Mouse (Mus musculus): ENCODE results near the gene Skap1.

DNA sequence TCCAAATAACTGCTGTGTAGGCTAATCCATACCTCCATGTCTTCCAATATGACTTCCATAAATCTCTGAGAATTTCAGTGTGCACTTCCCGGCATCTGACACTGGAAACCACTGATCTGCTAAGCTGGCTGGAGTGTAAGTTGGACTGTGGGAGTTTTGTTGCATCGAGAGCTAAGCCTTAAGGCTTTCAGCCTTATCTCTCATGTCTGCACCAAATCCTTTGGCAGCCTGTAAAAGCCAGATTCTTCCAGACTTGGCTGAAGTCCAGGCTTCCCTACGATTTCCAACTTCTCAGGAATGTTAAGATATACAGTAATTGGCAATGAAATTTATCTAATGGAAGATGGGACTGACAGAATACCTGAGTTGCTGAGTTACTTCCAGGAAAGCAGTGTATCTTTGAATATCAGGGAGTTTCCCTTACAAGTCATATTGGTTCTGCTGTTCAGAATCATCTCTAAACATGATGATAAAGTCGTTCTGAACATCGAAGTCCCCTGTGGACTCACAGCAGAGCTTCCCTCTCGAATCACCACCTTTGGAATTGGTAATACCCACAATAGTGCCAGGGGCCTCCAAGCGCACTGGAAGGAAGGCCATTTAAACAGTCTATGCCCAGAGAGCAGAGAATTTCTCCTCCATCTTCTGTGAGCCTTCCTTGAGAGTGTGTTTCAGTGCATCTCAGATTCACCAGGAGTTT is 140.5 kb downstream of the Skap1 start:
- TF ChIP-seq CTCF (IDR thresholded peaks at IDR 0.05; ENCODE audit: control insufficient read depth, insufficient read depth, low read length), result no peak
- TF ChIP-seq POLR2A (IDR thresholded peaks at IDR 0.05; ENCODE audit: borderline replicate concordance, control insufficient read depth, low read depth, low read length), result no peak
